Mouse (Mus musculus): ENCODE results near the gene Slc19a1.

GRCm38 (mm10) chr10:77097006-77097889 lies 65.2 kb downstream of the Slc19a1 start:
- TF ChIP-seq ZC3H11A (IDR thresholded peaks at IDR 0.05; ENCODE audit: borderline replicate concordance, low read depth, low read length) = no peak
- TF ChIP-seq HCFC1 (IDR thresholded peaks at IDR 0.05; ENCODE audit: borderline replicate concordance, insufficient read depth, low read length) = no peak
- TF ChIP-seq ZNF384 (IDR thresholded peaks at IDR 0.05; ENCODE audit: low read depth, low read length) = no peak
- no peak for TF ChIP-seq MAFK (IDR thresholded peaks at IDR 0.05; ENCODE audit: insufficient read depth, low read depth, low read length)
- TF ChIP-seq CHD2 (IDR thresholded peaks at IDR 0.05; ENCODE audit: low read depth, low read length) = no peak
